Mouse (Mus musculus) CD8-positive naive resting alpha-beta T cell, adult 2 months (primary cell): Measurements from ENCODE around the gene 4930550L24Rik.

Experiments used
- DNase-seq, 2 experiments: peaks; one replicate each; pipeline ENCODE4 v3.0.0; 2022; ENCODE audit warnings: low read depth in 2 of 2, low spot score in 2 of 2

Gene 4930550L24Rik

GRCm38 (mm10) chrX:58909060-58909459 lies at the start of gene 4930550L24Rik:
4930550L24Rik (plus strand) TSS chrX:58909360.
- no peak for DNase-seq

DNA sequence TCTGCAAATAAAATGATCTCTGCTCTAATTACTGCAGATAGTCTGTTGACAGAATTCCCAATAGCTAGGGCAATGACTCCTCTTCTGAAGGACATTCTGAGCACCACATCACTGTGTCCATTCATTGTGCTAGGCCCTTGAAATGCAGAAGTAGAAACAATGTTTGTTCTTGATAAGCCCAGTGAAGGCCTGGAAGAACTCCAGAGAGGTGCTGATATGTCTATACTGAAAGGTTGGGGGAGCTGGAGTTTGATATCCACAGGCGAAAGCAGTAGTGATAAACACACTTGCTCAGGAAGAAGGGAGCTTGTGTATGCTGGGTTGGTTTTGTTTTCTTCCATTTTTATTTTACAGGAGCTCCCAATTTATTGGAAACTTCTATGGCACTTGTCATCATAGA lies 8.4 kb upstream of the 4930550L24Rik start:
- DNase-seq, result no peak

GRCm38 (mm10) chrX:58967969-58968368 lies 58.8 kb downstream of the 4930550L24Rik start:
- DNase-seq, result no peak
